Mouse (Mus musculus): ENCODE data around the gene Ube2f. TPM values are rescaled to one million over a fixed set of nuclear protein-coding genes. Genes with fewer than 3 reads are reported as not detected.

The Ube2f gene
- polyA plus RNA-seq, 1 experiment from 2014 or later = 55.5 TPM

DNA sequence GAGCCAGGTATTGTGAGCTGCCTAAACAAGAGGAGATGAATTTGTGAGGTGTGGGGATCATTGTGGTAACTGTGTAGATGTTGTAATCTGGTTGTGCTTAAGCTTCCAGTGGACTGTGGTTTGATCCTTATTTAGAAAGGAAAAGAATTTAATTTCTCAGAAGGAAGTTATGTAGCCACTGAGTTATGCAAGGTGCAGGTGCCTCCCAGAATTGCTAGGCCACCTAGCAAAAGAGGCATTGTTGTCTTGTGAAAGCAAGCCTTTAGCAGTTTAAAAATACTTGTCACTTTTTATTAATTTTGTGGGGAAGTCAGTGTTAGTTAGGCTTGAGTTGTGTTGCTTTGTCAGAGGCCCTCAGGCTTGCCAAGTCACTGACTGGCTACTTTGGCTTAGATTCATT, 7.8 kb downstream of the Ube2f start:
- Histone ChIP-seq H3K9ac (ENCODE audit: low read depth, low read length) (no peak overlapping the region), H3K4me2 (replicated peaks; ENCODE audit: low read depth) (no peak overlapping the region), H3K4me3 (ENCODE audit: low read depth, low read length) (no peak overlapping the region), H3K9me3 (ENCODE audit: control insufficient read depth) (no peaks in the 10 kb centered on the region), H3K36me3 (ENCODE audit: control insufficient read depth, insufficient read depth) (no peaks in the 10 kb centered on the region), H3K4me1 (replicated peaks; ENCODE audit: control insufficient read depth, insufficient read depth, low read length) (no peaks in the 10 kb centered on the region), H3K27me3 (replicated peaks; ENCODE audit: control insufficient read depth, insufficient read depth, low read length) (no peaks in the 10 kb centered on the region), H3K27ac (ENCODE audit: low read depth, low read length) (no peak overlapping the region)
- no peak for TF ChIP-seq CTCF (IDR thresholded peaks at IDR 0.05; ENCODE audit: low read depth)
- no peak for ATAC-seq

DNA sequence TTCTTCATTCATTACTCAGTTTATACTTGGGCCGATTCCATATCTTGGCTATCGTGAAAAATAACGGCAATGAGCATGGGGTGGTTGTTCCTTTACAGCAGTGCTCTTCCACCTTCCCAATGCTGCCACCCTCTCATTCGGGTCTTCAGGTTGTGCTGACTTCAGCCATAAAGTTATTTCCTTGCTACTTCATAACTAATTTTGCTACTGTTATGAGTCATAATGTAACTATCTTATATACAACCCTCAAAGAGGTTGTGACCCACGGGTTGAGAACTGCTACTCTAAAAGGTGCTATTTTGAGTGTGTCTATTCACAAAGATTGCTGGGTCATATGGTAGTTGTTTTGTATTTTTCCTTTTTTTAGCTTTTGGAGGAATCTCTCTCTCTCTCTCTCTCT, 9.7 kb downstream of the Ube2f start:
- WGBS = 67% methylated on average over 5 of the region's 5 CpGs
- Histone ChIP-seq H3K4me3 (ENCODE audit: low read depth, low read length) (no peak overlapping the region), H3K4me2 (replicated peaks; ENCODE audit: low read depth) (no peak overlapping the region), H3K27me3 (replicated peaks; ENCODE audit: control insufficient read depth, insufficient read depth, low read length) (no peaks in the 10 kb centered on the region), H3K9ac (ENCODE audit: low read depth, low read length) (no peak overlapping the region), H3K9me3 (ENCODE audit: control insufficient read depth) (no peaks in the 10 kb centered on the region), H3K36me3 (ENCODE audit: control insufficient read depth, insufficient read depth) (no peaks in the 10 kb centered on the region), H3K27ac (ENCODE audit: low read depth, low read length) (no peak overlapping the region), H3K4me1 (replicated peaks; ENCODE audit: control insufficient read depth, insufficient read depth, low read length) (no peaks in the 10 kb centered on the region)
- no peak for ATAC-seq
- TF ChIP-seq CTCF (IDR thresholded peaks at IDR 0.05; ENCODE audit: low read depth) = no peak

DNA sequence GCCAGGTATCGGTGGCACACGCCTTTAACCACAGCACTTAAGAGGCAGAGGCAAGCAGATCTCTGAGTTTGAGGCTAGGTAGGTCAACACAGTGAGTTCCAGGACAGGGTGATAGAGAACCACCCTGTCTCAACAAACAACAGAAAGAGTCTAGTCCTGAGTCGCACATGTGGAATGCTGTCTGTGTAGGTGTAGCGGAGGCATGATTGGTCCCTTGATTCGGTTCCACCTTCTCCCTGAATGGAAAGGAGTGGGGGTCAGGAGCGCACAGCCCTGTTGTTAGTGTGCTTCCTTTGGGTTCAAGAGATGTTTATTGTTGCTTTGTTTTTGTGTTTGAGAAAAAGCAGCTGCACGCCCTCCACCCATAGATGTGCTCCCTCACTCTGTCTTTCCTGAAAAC, 12.4 kb downstream of the Ube2f start:
- TF ChIP-seq CTCF (IDR thresholded peaks at IDR 0.05; ENCODE audit: low read depth) = no peak
- Histone ChIP-seq H3K36me3 (ENCODE audit: control insufficient read depth, insufficient read depth) (peaks cover 16% of the 10 kb centered on the region), H3K9me3 (ENCODE audit: control insufficient read depth) (no peaks in the 10 kb centered on the region), H3K27ac (ENCODE audit: low read depth, low read length) (no peak overlapping the region), H3K27me3 (replicated peaks; ENCODE audit: control insufficient read depth, insufficient read depth, low read length) (no peaks in the 10 kb centered on the region), H3K4me1 (replicated peaks; ENCODE audit: control insufficient read depth, insufficient read depth, low read length) (no peaks in the 10 kb centered on the region), H3K9ac (ENCODE audit: low read depth, low read length) (no peak overlapping the region), H3K4me2 (replicated peaks; ENCODE audit: low read depth) (no peak overlapping the region), H3K4me3 (ENCODE audit: low read depth, low read length) (no peak overlapping the region)
- 83% methylated on average over 7 of the region's 7 CpGs for WGBS
- no peak for ATAC-seq

- H3K36me3 ChIP-seq (ENCODE audit: control insufficient read depth, insufficient read depth) = peaks cover 16% of the 10 kb centered on the region
- no peaks in the 10 kb centered on the region for H3K9me3 ChIP-seq (ENCODE audit: control insufficient read depth)
- no peaks in the 10 kb centered on the region for H3K27me3 ChIP-seq (replicated peaks; ENCODE audit: control insufficient read depth, insufficient read depth, low read length)
- 96% methylated on average over 2 of the region's 2 CpGs for WGBS
- no peak for TF ChIP-seq CTCF (IDR thresholded peaks at IDR 0.05; ENCODE audit: low read depth)
- no peak for ATAC-seq
- no peaks in the 10 kb centered on the region for H3K4me1 ChIP-seq (replicated peaks; ENCODE audit: control insufficient read depth, insufficient read depth, low read length)
- H3K4me2 ChIP-seq (replicated peaks; ENCODE audit: low read depth) = no peak overlapping the region
- no peak overlapping the region for H3K27ac ChIP-seq (ENCODE audit: low read depth, low read length)
- no peak overlapping the region for H3K4me3 ChIP-seq (ENCODE audit: low read depth, low read length)
- H3K9ac ChIP-seq (ENCODE audit: low read depth, low read length) = no peak overlapping the region
Observed at GRCm38 (mm10) chr1:91272260-91272659, 22.2 kb downstream of the Ube2f start.

GRCm38 (mm10) chr1:91276581-91276980, 26.5 kb downstream of the Ube2f start:
- no peak for TF ChIP-seq CTCF (IDR thresholded peaks at IDR 0.05; ENCODE audit: low read depth)
- Histone ChIP-seq H3K27ac (ENCODE audit: low read depth, low read length) (no peak overlapping the region), H3K4me1 (replicated peaks; ENCODE audit: control insufficient read depth, insufficient read depth, low read length) (no peaks in the 10 kb centered on the region), H3K36me3 (ENCODE audit: control insufficient read depth, insufficient read depth) (peaks cover 48% of the 10 kb centered on the region), H3K4me2 (replicated peaks; ENCODE audit: low read depth) (no peak overlapping the region), H3K9me3 (ENCODE audit: control insufficient read depth) (no peaks in the 10 kb centered on the region), H3K27me3 (replicated peaks; ENCODE audit: control insufficient read depth, insufficient read depth, low read length) (no peaks in the 10 kb centered on the region), H3K9ac (ENCODE audit: low read depth, low read length) (no peak overlapping the region), H3K4me3 (ENCODE audit: low read depth, low read length) (no peak overlapping the region)
- WGBS = 92% methylated on average over 4 of the region's 4 CpGs
- no peak for ATAC-seq

- Histone ChIP-seq H3K27me3 (replicated peaks; ENCODE audit: control insufficient read depth, insufficient read depth, low read length) (no peaks in the 10 kb centered on the region), H3K4me3 (ENCODE audit: low read depth, low read length) (no peak overlapping the region), H3K4me1 (replicated peaks; ENCODE audit: control insufficient read depth, insufficient read depth, low read length) (no peaks in the 10 kb centered on the region), H3K9ac (ENCODE audit: low read depth, low read length) (no peak overlapping the region), H3K4me2 (replicated peaks; ENCODE audit: low read depth) (no peak overlapping the region), H3K27ac (ENCODE audit: low read depth, low read length) (no peak overlapping the region), H3K9me3 (ENCODE audit: control insufficient read depth) (no peaks in the 10 kb centered on the region), H3K36me3 (ENCODE audit: control insufficient read depth, insufficient read depth) (peaks cover 52% of the 10 kb centered on the region)
- no peak for TF ChIP-seq CTCF (IDR thresholded peaks at IDR 0.05; ENCODE audit: low read depth)
- no peak for ATAC-seq
- 88% methylated on average over 2 of the region's 2 CpGs for WGBS
Observed at GRCm38 (mm10) chr1:91277480-91277879, 27.4 kb downstream of the Ube2f start.

Data from intestine, postnatal 0 days (tissue).